Mouse (Mus musculus): Measurements from ENCODE around the gene Akr1b8. TPM values are rescaled to one million over a fixed set of nuclear protein-coding genes. Genes with fewer than 3 reads are reported as not detected.

Akr1b8 gene
- polyA plus RNA-seq (2014; fragmentation: Illumina TruSeq; extraction: RNeasy Lipid Tissue Mini Kit (QIAGEN cat#74804); ENCODE audit: low read depth, low replicate concordance) = 14.7 TPM

GRCm38 (mm10) chr6:34353658-34354353 lies at the start of gene Akr1b8:
Gene Akr1b8, plus strand, starts transcription at chr6:34354119.

GRCm38 (mm10) chr6:34316854-34317771 lies 36.8 kb upstream of the Akr1b8 start, which contains the start of gene Akr1b3:
Gene Akr1b3, minus strand, starts transcription at chr6:34317478.

GRCm38 (mm10) chr6:34384110-34384661 lies 30.3 kb downstream of the Akr1b8 start, which contains the start of gene Akr1b10:
Gene Akr1b10, plus strand, starts transcription at chr6:34384218.

GRCm38 (mm10) chr6:34412023-34412422 lies 58.1 kb downstream of the Akr1b8 start, which contains the start of gene Akr1b7:
Gene Akr1b7, plus strand, starts transcription at chr6:34412334.

Other genes starting within 250 kb of the Akr1b8 start
- 52.8 TPM for gene Slc35b4, start 177.0 kb upstream of the Akr1b8 start, polyA plus RNA-seq (2014; fragmentation: Illumina TruSeq; extraction: RNeasy Lipid Tissue Mini Kit (QIAGEN cat#74804); ENCODE audit: low read depth, low replicate concordance)
- gene Akr1b3, start 36.6 kb upstream of the Akr1b8 start, polyA plus RNA-seq (2014; fragmentation: Illumina TruSeq; extraction: RNeasy Lipid Tissue Mini Kit (QIAGEN cat#74804); ENCODE audit: low read depth, low replicate concordance) = 112 TPM
- gene Akr1b10, start 30.1 kb downstream of the Akr1b8 start, polyA plus RNA-seq (2014; fragmentation: Illumina TruSeq; extraction: RNeasy Lipid Tissue Mini Kit (QIAGEN cat#74804); ENCODE audit: low read depth, low replicate concordance) = 44.4 TPM
- gene Akr1b7, start 58.2 kb downstream of the Akr1b8 start, polyA plus RNA-seq (2014; fragmentation: Illumina TruSeq; extraction: RNeasy Lipid Tissue Mini Kit (QIAGEN cat#74804); ENCODE audit: low read depth, low replicate concordance) = 15.4 TPM
- gene Bpgm, start 122.1 kb downstream of the Akr1b8 start, polyA plus RNA-seq (2014; fragmentation: Illumina TruSeq; extraction: RNeasy Lipid Tissue Mini Kit (QIAGEN cat#74804); ENCODE audit: low read depth, low replicate concordance) = 36.4 TPM
- gene Cald1, start 244.4 kb downstream of the Akr1b8 start, polyA plus RNA-seq (2014; fragmentation: Illumina TruSeq; extraction: RNeasy Lipid Tissue Mini Kit (QIAGEN cat#74804); ENCODE audit: low read depth, low replicate concordance) = 89.2 TPM

Data from adipose tissue, adult 10 weeks (tissue).